Mouse (Mus musculus) midbrain, embryonic 13.5 days (tissue): Measurements from ENCODE around the gene Cbx2. TPM values are rescaled to one million over a fixed set of nuclear protein-coding genes. Genes with fewer than 3 reads are reported as not detected.

ENCODE experiments used
- ATAC-seq: fragments of 200-750 bp; cut with Nextera tagmentation; 2 replicates; pipeline ENCODE4 v1.8.0; 2017; ENCODE audit warnings: mild to moderate bottlenecking, moderate TSS enrichment, moderate library complexity
- H3K27ac ChIP-seq: fragments of 300-500 bp; sonication (generic); 2 replicates; pipeline ENCODE4 v1.5.1; 2015; ENCODE audit warnings: inconsistent platforms, mild to moderate bottlenecking, moderate library complexity
- H3K27me3 ChIP-seq: fragments of 300-500 bp; sonication (generic); 2 replicates; pipeline ENCODE4 v1.6.1; 2015; ENCODE audit warnings: mild to moderate bottlenecking, inconsistent platforms
- H3K36me3 ChIP-seq: fragments of 300-500 bp; sonication (generic); 2 replicates; pipeline ENCODE4 v1.6.1; 2015; ENCODE audit warnings: mild to moderate bottlenecking, inconsistent platforms
- H3K4me1 ChIP-seq: fragments of 300-500 bp; sonication (generic); replicated peaks from 2 replicates; pipeline ENCODE4 v1.6.1; 2015; ENCODE audit warnings: inconsistent platforms
- H3K4me2 ChIP-seq: fragments of 300-500 bp; sonication (generic); replicated peaks from 2 replicates; pipeline ENCODE4 v1.6.1; 2015; ENCODE audit warnings: moderate library complexity, mild to moderate bottlenecking, inconsistent platforms
- H3K4me3 ChIP-seq: fragments of 300-500 bp; sonication (generic); replicated peaks from 2 replicates; pipeline ENCODE4 v1.5.1; 2015; ENCODE audit warnings: mild to moderate bottlenecking, inconsistent platforms
- H3K9ac ChIP-seq: fragments of 300-500 bp; sonication (generic); replicated peaks from 2 replicates; pipeline ENCODE4 v1.6.1; 2015; ENCODE audit warnings: mild to moderate bottlenecking, inconsistent platforms
- H3K9me3 ChIP-seq: fragments of 300-500 bp; sonication (generic); 2 replicates; pipeline ENCODE4 v1.6.1; 2016; ENCODE audit warnings: mild to moderate bottlenecking, inconsistent platforms
- WGBS: fragments of 180-500 bp; shearing (Covaris S2); methylation state at CpG from one replicate; pipeline ENCODE4 v1.1.7; 2015; 5-methylcytosine and 5-hydroxymethylcytosine counted together
- polyA plus RNA-seq: library from polyadenylated mRNA; unstranded; fragments of >200 nt; fragmentation: Nextera tagmentation; extraction: Ambion mirVana; gene quantifications from 2 replicates; pipeline ENCODE4 v1.2.1, GENCODE M21; 2015

Gene Cbx2
- polyA plus RNA-seq, 1 experiment from 2014 or later: 34.7 TPM

GRCm38 (mm10) chr11:118997182-118997581, 25.6 kb upstream of the Cbx2 start:
- H3K9me3 ChIP-seq: no peaks in the 10 kb centered on the region
- H3K27ac ChIP-seq: no peak overlapping the region
- H3K9ac ChIP-seq: no peak overlapping the region
- 90% methylated on average over 3 of the region's 3 CpGs for WGBS
- H3K27me3 ChIP-seq: 0 out of 2 replicates have a peak, but pooled peaks cover 8% of the 10 kb centered on the region
- no peak for ATAC-seq
- H3K4me3 ChIP-seq: no peak overlapping the region
- no peaks in the 10 kb centered on the region for H3K36me3 ChIP-seq
- H3K4me2 ChIP-seq: no peak overlapping the region
- peaks cover 42% of the 10 kb centered on the region for H3K4me1 ChIP-seq

- Histone ChIP-seq H3K27ac (peak overlapping the region; percentile 87), H3K4me2 (peak overlapping the region; percentile 58), H3K4me1 (peaks cover 42% of the 10 kb centered on the region), H3K9me3 (no peaks in the 10 kb centered on the region), H3K4me3 (peak overlapping the region; percentile 30), H3K27me3 (0 out of 2 replicates have a peak, but pooled peaks cover 8% of the 10 kb centered on the region), H3K36me3 (no peaks in the 10 kb centered on the region), H3K9ac (peak overlapping the region; percentile 58)
- WGBS: 6% methylated on average over 30 of the region's 30 CpGs
- peak; percentile 85 for ATAC-seq
Measured at GRCm38 (mm10) chr11:118998540-118999265, 24.1 kb upstream of the Cbx2 start.

- WGBS: 2% methylated on average over 26 of the region's 26 CpGs
- no peaks in the 10 kb centered on the region for H3K36me3 ChIP-seq
- H3K27ac ChIP-seq: peak overlapping the region; percentile 87
- H3K4me3 ChIP-seq: peak overlapping the region; percentile 11; the same call in 1 of the 2 replicates
- H3K9me3 ChIP-seq: no peaks in the 10 kb centered on the region
- H3K4me1 ChIP-seq: peaks cover 41% of the 10 kb centered on the region
- 0 out of 2 replicates have a peak, but pooled peaks cover 6% of the 10 kb centered on the region for H3K27me3 ChIP-seq
- ATAC-seq: peak; percentile 81
- peak overlapping the region; percentile 58; the same call in 1 of the 2 replicates for H3K9ac ChIP-seq
- peak overlapping the region; percentile 58 for H3K4me2 ChIP-seq
Measured at GRCm38 (mm10) chr11:118999361-118999804, 23.4 kb upstream of the Cbx2 start.

DNA sequence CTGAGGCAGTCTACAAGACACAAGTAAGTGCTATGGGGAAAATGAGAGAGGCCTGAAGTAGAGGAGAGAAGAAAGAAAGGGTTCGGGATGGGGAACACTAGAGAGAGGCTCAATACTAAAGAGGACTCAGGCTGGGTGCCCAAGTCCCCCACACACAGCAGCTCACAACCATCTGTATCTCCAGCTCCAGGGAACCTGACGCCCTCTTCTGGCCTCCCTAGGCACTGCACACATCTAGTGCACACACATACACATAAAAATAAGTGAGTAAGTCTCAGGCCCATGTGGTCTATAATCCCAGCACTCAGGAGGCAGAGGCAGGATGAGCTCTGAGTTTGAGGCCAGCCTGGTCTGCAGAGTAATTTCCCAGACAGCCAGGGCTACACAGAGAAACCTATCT, 21.9 kb upstream of the Cbx2 start:
- Histone ChIP-seq H3K27ac (no peak overlapping the region), H3K4me1 (peaks cover 26% of the 10 kb centered on the region), H3K36me3 (no peaks in the 10 kb centered on the region), H3K27me3 (0 out of 2 replicates have a peak, but pooled peaks cover 6% of the 10 kb centered on the region), H3K9ac (no peak overlapping the region), H3K9me3 (no peaks in the 10 kb centered on the region), H3K4me3 (no peak overlapping the region), H3K4me2 (no peak overlapping the region)
- ATAC-seq: no peak
- WGBS: 64% methylated on average over 2 of the region's 2 CpGs

- peaks cover 21% of the 10 kb centered on the region for H3K4me1 ChIP-seq
- no peak overlapping the region for H3K4me2 ChIP-seq
- H3K9me3 ChIP-seq: no peaks in the 10 kb centered on the region
- no peak overlapping the region for H3K9ac ChIP-seq
- no peak overlapping the region for H3K27ac ChIP-seq
- 78% methylated on average over 4 of the region's 4 CpGs for WGBS
- H3K27me3 ChIP-seq: 0 out of 2 replicates have a peak, but pooled peaks cover 6% of the 10 kb centered on the region
- ATAC-seq: no peak
- no peak overlapping the region for H3K4me3 ChIP-seq
- no peaks in the 10 kb centered on the region for H3K36me3 ChIP-seq
Measured at GRCm38 (mm10) chr11:119001493-119002128, 21.2 kb upstream of the Cbx2 start.

DNA sequence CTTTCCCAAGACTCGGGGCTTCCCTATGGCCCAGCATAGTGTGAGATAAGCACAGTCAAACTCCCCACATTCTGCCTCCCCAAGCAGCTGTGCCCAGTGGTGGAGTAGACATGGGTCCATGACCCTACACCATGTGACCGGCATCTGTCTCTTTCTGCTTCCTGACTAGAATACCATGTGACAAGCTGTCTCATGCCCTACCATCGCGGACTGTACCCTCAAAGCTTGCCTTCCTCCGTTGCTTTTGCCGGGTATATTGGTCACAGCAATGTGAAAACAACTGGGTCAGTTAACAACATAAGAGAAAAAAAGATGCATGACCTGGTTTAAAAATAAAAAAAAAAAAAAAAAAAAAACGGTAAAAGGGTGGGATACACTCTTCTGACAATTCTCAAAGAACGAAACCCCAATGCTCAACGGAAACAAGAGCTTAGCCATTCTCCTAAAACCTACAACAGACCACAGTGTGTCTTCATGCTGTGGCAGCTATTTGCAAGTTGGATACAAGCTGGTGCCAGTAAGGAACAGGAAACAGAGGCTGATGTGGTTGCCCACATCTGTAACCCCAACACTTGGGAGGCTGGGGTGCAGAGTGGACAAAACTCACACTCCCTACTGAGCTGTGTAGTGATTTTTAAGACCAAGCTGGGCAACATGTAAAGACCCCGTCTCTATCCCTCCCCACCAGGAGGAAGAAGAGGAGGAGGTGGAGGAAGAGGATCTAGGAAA, 17.1 kb upstream of the Cbx2 start:
- Histone ChIP-seq H3K4me1 (no peaks in the 10 kb centered on the region), H3K9me3 (no peaks in the 10 kb centered on the region), H3K4me2 (no peak overlapping the region), H3K9ac (no peak overlapping the region), H3K4me3 (no peak overlapping the region), H3K27ac (no peak overlapping the region), H3K36me3 (no peaks in the 10 kb centered on the region), H3K27me3 (0 out of 2 replicates have a peak, but pooled peaks cover 3% of the 10 kb centered on the region)
- 93% methylated on average over 10 of the region's 10 CpGs for WGBS
- ATAC-seq: no peak

DNA sequence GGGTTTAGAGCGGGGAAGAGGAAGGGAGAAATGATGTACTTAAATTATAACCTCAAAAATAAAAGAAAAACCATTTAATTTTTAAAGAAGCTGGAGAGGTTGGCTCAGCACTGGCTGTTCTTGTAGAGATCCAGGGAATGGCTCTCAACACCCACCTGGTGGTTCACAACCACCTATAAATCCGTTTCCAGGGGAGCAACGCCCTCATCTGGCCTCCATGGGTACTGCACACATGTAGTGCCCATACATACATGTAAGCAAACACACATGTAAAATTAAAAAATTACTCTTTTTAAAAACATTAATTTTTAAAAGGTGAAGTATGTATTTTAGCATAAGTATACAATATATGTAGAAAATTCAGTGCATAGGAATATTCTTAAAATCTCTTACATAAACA, 16.3 kb upstream of the Cbx2 start:
- H3K4me1 ChIP-seq: no peaks in the 10 kb centered on the region
- H3K27ac ChIP-seq: no peak overlapping the region
- H3K36me3 ChIP-seq: no peaks in the 10 kb centered on the region
- WGBS: 73% methylated on average over 3 of the region's 3 CpGs
- no peaks in the 10 kb centered on the region for H3K27me3 ChIP-seq
- no peak overlapping the region for H3K4me2 ChIP-seq
- no peak for ATAC-seq
- H3K4me3 ChIP-seq: no peak overlapping the region
- no peak overlapping the region for H3K9ac ChIP-seq
- H3K9me3 ChIP-seq: no peaks in the 10 kb centered on the region

DNA sequence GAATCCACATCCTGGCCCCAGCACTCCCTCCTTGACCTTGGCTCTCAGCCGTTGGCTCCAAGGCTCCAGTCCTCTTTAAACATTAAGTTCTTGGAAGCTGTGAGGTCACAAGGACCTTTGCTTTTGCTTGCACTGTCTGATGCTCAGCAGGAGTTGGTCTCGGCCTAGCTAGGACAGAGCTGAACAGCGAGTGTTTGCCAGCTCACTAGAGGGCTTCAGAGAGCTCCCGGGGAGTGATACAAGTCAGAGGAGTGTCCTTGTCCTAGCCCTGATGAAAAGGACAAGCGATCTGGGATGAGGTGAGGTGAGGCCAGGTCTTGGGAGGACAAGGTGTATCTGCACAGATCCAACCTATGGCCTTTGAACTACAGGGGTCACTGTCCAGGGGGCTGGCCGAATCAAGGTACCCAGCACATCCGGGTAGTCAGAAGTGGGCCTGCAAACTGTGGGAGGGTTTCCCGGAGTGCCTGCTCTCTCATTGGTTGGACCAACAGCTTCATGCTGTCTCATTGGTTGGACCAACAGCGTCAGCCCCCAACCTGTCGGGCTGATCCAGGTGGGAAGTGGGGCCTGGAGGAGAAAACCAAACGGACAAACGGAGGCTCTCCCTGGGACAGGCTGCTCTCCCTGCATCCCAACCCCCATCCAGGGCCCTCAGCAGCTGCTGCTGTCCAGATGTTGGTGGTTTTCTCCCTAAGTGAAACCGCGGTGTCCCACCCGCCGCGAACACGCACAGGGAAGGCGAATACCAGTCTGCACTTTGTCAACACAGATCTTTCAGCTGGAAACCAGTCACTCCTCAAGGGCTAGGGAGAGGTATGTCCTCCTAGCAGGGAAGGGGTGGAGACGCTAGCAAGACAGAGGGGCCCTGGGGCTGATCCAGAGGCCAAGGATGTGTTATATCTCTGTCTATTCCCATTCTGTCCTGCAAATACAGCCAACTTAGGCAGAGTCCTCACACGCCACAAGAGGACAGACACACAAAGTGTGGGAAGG, 15.0 kb upstream of the Cbx2 start:
- H3K27me3 ChIP-seq: no peaks in the 10 kb centered on the region
- H3K9ac ChIP-seq: no peak overlapping the region; the same call in 1 of the 2 replicates
- ATAC-seq: peak; percentile 68; the same call in 1 of the 2 replicates
- H3K9me3 ChIP-seq: no peaks in the 10 kb centered on the region
- H3K36me3 ChIP-seq: no peaks in the 10 kb centered on the region
- H3K27ac ChIP-seq: 0 out of 2 replicates have a peak overlapping the region, but pooled peaks have one; percentile 9
- peak overlapping the region; percentile 26 for H3K4me3 ChIP-seq
- H3K4me1 ChIP-seq: no peaks in the 10 kb centered on the region
- 23% methylated on average over 21 of the region's 21 CpGs for WGBS
- H3K4me2 ChIP-seq: peak overlapping the region; percentile 46

- Histone ChIP-seq H3K27ac (no peak overlapping the region), H3K4me1 (no peaks in the 10 kb centered on the region), H3K9ac (no peak overlapping the region), H3K9me3 (no peaks in the 10 kb centered on the region), H3K4me3 (no peak overlapping the region), H3K27me3 (no peaks in the 10 kb centered on the region), H3K36me3 (no peaks in the 10 kb centered on the region), H3K4me2 (no peak overlapping the region)
- ATAC-seq: no peak
- WGBS: 85% methylated on average over 7 of the region's 7 CpGs
Measured at GRCm38 (mm10) chr11:119014455-119014854, 8.3 kb upstream of the Cbx2 start.

DNA sequence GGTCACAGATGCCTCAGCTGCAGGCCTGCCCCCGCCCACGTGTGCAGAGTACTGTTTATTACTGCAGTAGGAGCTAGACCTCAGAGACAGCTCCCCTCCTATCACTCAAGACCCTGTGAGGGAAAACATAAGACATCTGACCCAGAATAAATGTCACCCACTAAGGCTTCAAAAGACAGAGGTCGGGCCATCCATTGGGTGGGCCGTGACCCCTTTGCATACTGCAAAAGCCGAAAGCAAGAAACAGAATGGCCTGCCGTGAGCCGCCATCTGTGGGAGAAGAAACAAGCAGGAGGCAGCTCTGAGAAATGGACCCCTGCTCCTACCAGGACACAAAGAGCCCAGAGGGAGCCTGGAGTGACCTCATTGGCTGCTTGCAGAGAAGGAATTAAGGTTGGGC, 5.3 kb upstream of the Cbx2 start:
- 43% methylated on average over 7 of the region's 7 CpGs for WGBS
- H3K9me3 ChIP-seq: no peaks in the 10 kb centered on the region
- H3K9ac ChIP-seq: no peak overlapping the region
- H3K36me3 ChIP-seq: no peaks in the 10 kb centered on the region
- no peak overlapping the region for H3K4me3 ChIP-seq
- no peak overlapping the region for H3K4me2 ChIP-seq
- no peak for ATAC-seq
- peaks cover 12% of the 10 kb centered on the region for H3K27me3 ChIP-seq
- peaks cover 10% of the 10 kb centered on the region for H3K4me1 ChIP-seq
- H3K27ac ChIP-seq: no peak overlapping the region

- Histone ChIP-seq H3K27me3 (peaks cover 12% of the 10 kb centered on the region), H3K4me3 (no peak overlapping the region), H3K4me2 (no peak overlapping the region), H3K9me3 (no peaks in the 10 kb centered on the region), H3K36me3 (peaks cover 2% of the 10 kb centered on the region; the same call in 1 of the 2 replicates), H3K9ac (no peak overlapping the region), H3K4me1 (peaks cover 36% of the 10 kb centered on the region), H3K27ac (no peak overlapping the region)
- ATAC-seq: no peak
- 95% methylated on average over 7 of the region's 7 CpGs for WGBS
Measured at GRCm38 (mm10) chr11:119021180-119021579, 1.6 kb upstream of the Cbx2 start.
